ENCODE assay signal across 22 mouse cellular contexts in genomic region chr13:25288736-25289135, GRCm38 (mm10). TPM values are rescaled to one million over a fixed set of nuclear protein-coding genes. Genes with fewer than 3 reads are reported as not detected.
"Had no signal": no experiment of that assay in that cellular context is flagged by ENCODE, and none has a peak within 500 bp of the region (broad histone marks: within the 10 kb centered on the region; RNA-seq: fewer than 3 reads in every experiment).

No protein-coding gene starts in this region.

- H3K9ac ChIP-seq: liver, postnatal 0 days; lung, embryonic 15.5 days; midbrain, embryonic 13.5 days; midbrain, embryonic 15.5 days; neural tube, embryonic 13.5 days; neural tube, embryonic 15.5 days; stomach, embryonic 15.5 days had no signal

- H3K4me1 ChIP-seq: lung, embryonic 15.5 days; megakaryocyte, embryonic 14.5 days; midbrain, embryonic 13.5 days; midbrain, embryonic 15.5 days; neural tube, embryonic 13.5 days; neural tube, embryonic 15.5 days; stomach, embryonic 15.5 days had no signal

- H3K36me3 ChIP-seq: lung, embryonic 15.5 days; midbrain, embryonic 13.5 days; midbrain, embryonic 15.5 days; neural tube, embryonic 13.5 days; neural tube, embryonic 15.5 days; stomach, embryonic 15.5 days had no signal

- DNase-seq: liver, postnatal 0 days; lung, adult 2 months; lung, postnatal 14 days; lung, postnatal 36 days; retina, postnatal 1 day; right cerebral cortex, adult 18-20 months; right cerebral cortex, postnatal 25 days; thymus, adult 2 months; thymus, postnatal 14 days; thymus, postnatal 36 days had no signal

- ATAC-seq: liver, postnatal 0 days; lung, postnatal 0 days; midbrain, embryonic 13.5 days; midbrain, embryonic 15.5 days had no signal

- H3K4me3 ChIP-seq: lung, embryonic 15.5 days; megakaryocyte, embryonic 14.5 days; midbrain, embryonic 13.5 days; midbrain, embryonic 15.5 days; neural tube, embryonic 13.5 days; neural tube, embryonic 15.5 days; stomach, embryonic 15.5 days had no signal

- H3K27me3 ChIP-seq: lung, embryonic 15.5 days; megakaryocyte, embryonic 14.5 days; midbrain, embryonic 13.5 days; midbrain, embryonic 15.5 days; neural tube, embryonic 13.5 days; neural tube, embryonic 15.5 days; stomach, embryonic 15.5 days had no signal

- H3K27ac ChIP-seq: lung, embryonic 15.5 days; macrophage; midbrain, embryonic 13.5 days; midbrain, embryonic 15.5 days; neural tube, embryonic 13.5 days; neural tube, embryonic 15.5 days; stomach, embryonic 15.5 days; stomach, postnatal 0 days had no signal

- H3K4me2 ChIP-seq: lung, embryonic 15.5 days; midbrain, embryonic 11.5 days; midbrain, embryonic 13.5 days; midbrain, embryonic 15.5 days; neural tube, embryonic 13.5 days; neural tube, embryonic 15.5 days; stomach, embryonic 15.5 days had no signal

- H3K9me3 ChIP-seq: lung, embryonic 15.5 days; midbrain, embryonic 13.5 days; midbrain, embryonic 15.5 days; neural tube, embryonic 13.5 days; neural tube, embryonic 15.5 days; stomach, embryonic 15.5 days had no signal

RNA-seq across cellular contexts. Expression of gene Nrsn1, which starts 18.4 kb away (rescaled TPM):
- polyA plus RNA-seq: liver, postnatal 0 days; lung, adult 2 months; macrophage; spleen, adult 2 months; thymus, adult 2 months had no signal
